Mouse (Mus musculus) cortical plate, adult 2 months (tissue): ENCODE measurements around the gene Map2. TPM values are rescaled to one million over a fixed set of nuclear protein-coding genes. Genes with fewer than 3 reads are reported as not detected.

ENCODE experiments used
- H3K27ac ChIP-seq: fragments of 200-500 bp; 2 replicates; pipeline ENCODE4 v1.5.1; 2012; ENCODE audit warnings: low read length, control low read depth, inconsistent platforms; ENCODE audit not compliant: insufficient read depth
- H3K4me1 ChIP-seq: fragments of 200-500 bp; 2 replicates; pipeline ENCODE4 v1.6.1; 2011; ENCODE audit warnings: low read length; ENCODE audit not compliant: control insufficient read depth, insufficient read depth
- H3K4me3 ChIP-seq: fragments of 200-500 bp; 2 replicates; pipeline ENCODE4 v1.5.1; 2011; ENCODE audit warnings: mild to moderate bottlenecking, low read length, control low read depth; ENCODE audit not compliant: insufficient read depth
- CTCF ChIP-seq: fragments of 200-500 bp; IDR thresholded peaks from 2 replicates; pipeline ENCODE4 v1.5.1; 2011; ENCODE audit warnings: mild to moderate bottlenecking, control low read depth, low read length; ENCODE audit not compliant: insufficient read depth; ENCODE audit errors: extremely low read depth
- POLR2A ChIP-seq: fragments of 200-500 bp; IDR thresholded peaks from 2 replicates; pipeline ENCODE4 v1.6.1; 2011; ENCODE audit warnings: mild to moderate bottlenecking, low read length, control low read depth; ENCODE audit not compliant: insufficient read depth; ENCODE audit errors: extremely low read depth
- polyA plus RNA-seq: library from polyadenylated mRNA; depleted of rRNA; stranded (reverse); fragments of >200 nt; gene quantifications from 2 replicates; pipeline ENCODE4 v1.2.3, GENCODE M21; 2012

Map2 gene
- polyA plus RNA-seq, 1 experiment, result 479 TPM

DNA sequence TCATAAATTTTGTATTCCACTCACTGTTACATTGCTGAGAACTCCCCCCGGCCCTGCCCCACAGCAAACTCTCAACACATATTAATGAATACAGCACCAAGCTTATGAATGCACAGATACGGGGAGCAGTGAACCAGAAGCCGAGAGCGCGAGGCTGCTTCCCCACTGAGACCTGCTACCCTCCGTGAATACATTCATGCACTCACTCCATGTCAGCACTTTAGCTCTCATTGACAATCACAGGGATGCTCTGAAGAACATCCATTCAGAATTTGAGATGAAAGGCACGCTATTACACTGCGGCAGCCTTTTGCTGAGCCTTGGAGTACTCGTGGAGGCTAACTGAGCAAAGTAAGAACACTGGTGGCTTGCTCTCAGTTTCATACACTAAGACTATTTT, 226.8 kb downstream of the Map2 start:
- Histone ChIP-seq H3K4me3 (no peak overlapping the region), H3K4me1 (peaks cover 4% of the 10 kb centered on the region), H3K27ac (no peak overlapping the region; the same call in 1 of the 2 replicates)
- TF ChIP-seq CTCF (no peak), POLR2A (no peak)

DNA sequence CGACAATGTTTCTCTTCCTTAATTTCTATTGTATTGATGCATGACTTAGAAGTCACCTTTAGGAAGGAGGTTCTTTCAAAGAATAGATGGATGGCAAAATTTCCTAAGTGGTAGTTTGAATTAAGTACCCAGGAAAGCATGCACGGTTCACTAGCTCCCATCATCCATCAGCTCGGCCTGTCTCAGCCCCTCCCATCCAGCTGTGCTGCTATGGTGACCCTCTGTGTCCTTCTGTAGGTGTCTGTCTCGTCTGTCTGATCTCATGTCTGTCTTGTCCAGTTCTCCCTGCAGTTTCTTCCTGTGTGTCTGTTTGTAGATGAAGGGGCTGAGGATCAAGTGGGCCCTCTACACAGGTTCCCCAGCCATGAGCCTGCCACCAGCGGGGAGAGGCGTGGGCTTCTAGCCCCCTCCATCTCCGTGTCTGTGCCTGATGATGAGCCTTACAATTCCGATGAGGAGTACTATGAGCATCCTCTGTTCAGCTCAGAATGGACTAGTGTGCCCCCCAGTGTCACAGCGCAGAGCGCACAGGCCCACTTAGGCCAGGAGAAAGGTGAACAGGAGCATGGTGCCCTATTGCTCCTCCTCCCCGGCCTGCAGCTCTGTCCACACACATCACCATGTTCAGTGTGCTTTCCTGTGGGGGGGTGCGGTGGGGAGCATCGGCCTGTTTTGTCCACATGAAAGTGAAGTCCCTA, 232.3 kb downstream of the Map2 start:
- H3K4me1 ChIP-seq, result no peaks in the 10 kb centered on the region; the same call in 1 of the 2 replicates
- TF ChIP-seq POLR2A (no peak), CTCF (peak; percentile 24; the same call in 1 of the 2 replicates)
- H3K27ac ChIP-seq, result no peak overlapping the region

GRCm38 (mm10) chr1:66418360-66418759, 243.3 kb downstream of the Map2 start:
- TF ChIP-seq CTCF, result no peak
- TF ChIP-seq POLR2A, result no peak
- Histone ChIP-seq H3K4me1 (no peaks in the 10 kb centered on the region), H3K27ac (no peak overlapping the region)

More for the DNA sequence above, 232.3 kb downstream of the Map2 start:
- H3K4me3 ChIP-seq, result no peak overlapping the region

DNA sequence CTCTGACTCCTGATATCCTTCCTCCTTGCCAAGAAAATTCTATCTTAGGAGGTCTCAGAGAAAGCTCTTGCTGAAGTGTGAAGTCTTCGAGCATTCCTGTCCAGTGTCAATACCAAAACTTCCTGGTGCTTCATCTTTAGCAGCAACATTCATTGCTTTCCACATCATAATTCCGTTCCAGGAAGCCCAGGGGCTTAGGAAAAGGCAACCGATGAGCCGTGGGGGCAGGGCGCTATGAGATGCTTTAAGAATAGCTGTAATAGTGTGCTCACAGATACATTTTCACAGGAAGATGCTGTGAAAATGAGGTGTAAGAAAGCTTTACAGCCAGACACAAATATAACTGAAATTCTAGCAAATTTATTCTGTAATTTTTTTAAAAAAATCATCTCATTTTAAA, 251.0 kb downstream of the Map2 start:
- Histone ChIP-seq H3K4me3 (no peak overlapping the region), H3K4me1 (peaks cover 2% of the 10 kb centered on the region; the same call in 1 of the 2 replicates), H3K27ac (no peak overlapping the region)
- TF ChIP-seq CTCF (no peak), POLR2A (no peak)

More at GRCm38 (mm10) chr1:66418360-66418759, 243.3 kb downstream of the Map2 start:
- no peak overlapping the region for H3K4me3 ChIP-seq

- Histone ChIP-seq H3K27ac (no peak overlapping the region), H3K4me1 (peaks cover 5% of the 10 kb centered on the region; the same call in 1 of the 2 replicates), H3K4me3 (no peak overlapping the region)
- no peak for TF ChIP-seq CTCF
- no peak for TF ChIP-seq POLR2A
These were observed 255.9 kb downstream of the Map2 start for GRCm38 (mm10) chr1:66430962-66431361.

GRCm38 (mm10) chr1:66431472-66431871, 256.4 kb downstream of the Map2 start:
- Histone ChIP-seq H3K4me3 (no peak overlapping the region), H3K27ac (no peak overlapping the region), H3K4me1 (peaks cover 5% of the 10 kb centered on the region; the same call in 1 of the 2 replicates)
- TF ChIP-seq POLR2A (no peak), CTCF (no peak)

GRCm38 (mm10) chr1:66438069-66438468, 263.0 kb downstream of the Map2 start:
- no peak for TF ChIP-seq POLR2A
- TF ChIP-seq CTCF, result no peak
- no peak overlapping the region for H3K27ac ChIP-seq
- H3K4me1 ChIP-seq, result peaks cover 3% of the 10 kb centered on the region
- no peak overlapping the region for H3K4me3 ChIP-seq

DNA sequence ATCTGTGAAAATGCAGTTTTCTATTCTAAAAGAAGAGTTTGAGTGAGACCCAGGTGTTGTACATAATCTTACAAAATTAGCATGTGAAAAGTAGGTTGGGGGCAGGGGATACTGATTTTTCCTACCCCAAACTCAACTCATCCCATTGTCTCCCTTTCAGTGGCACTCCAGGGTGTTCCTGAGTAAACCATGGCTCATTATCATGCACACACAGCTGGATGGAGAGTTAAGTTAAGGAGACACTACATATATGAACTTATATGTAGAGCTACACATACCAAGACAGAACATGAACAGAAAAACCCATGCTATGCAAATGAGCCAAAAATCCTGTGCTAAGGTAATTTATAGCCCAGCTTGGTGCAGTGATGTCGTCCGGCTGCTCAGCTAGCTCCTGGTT, 267.8 kb downstream of the Map2 start:
- Histone ChIP-seq H3K4me1 (no peaks in the 10 kb centered on the region; the same call in 1 of the 2 replicates), H3K27ac (no peak overlapping the region), H3K4me3 (no peak overlapping the region)
- TF ChIP-seq CTCF (no peak), POLR2A (no peak)

- no peak for TF ChIP-seq POLR2A
- no peak for TF ChIP-seq CTCF
These were observed 274.4 kb downstream of the Map2 start for GRCm38 (mm10) chr1:66449471-66449870.

GRCm38 (mm10) chr1:66456580-66456979, 281.5 kb downstream of the Map2 start:
- H3K4me3 ChIP-seq, result no peak overlapping the region
- TF ChIP-seq CTCF, result no peak
- no peak for TF ChIP-seq POLR2A
- no peaks in the 10 kb centered on the region for H3K4me1 ChIP-seq
- H3K27ac ChIP-seq, result no peak overlapping the region

More at GRCm38 (mm10) chr1:66449471-66449870, 274.4 kb downstream of the Map2 start:
- no peak overlapping the region for H3K27ac ChIP-seq
- no peak overlapping the region for H3K4me3 ChIP-seq
- no peaks in the 10 kb centered on the region; the same call in 1 of the 2 replicates for H3K4me1 ChIP-seq

- H3K4me1 ChIP-seq, result no peaks in the 10 kb centered on the region
- TF ChIP-seq CTCF, result no peak
- no peak overlapping the region for H3K4me3 ChIP-seq
- H3K27ac ChIP-seq, result no peak overlapping the region
These were observed 282.7 kb downstream of the Map2 start for GRCm38 (mm10) chr1:66457747-66458146.
